Mouse (Mus musculus): Measurements from ENCODE around the gene Csmd2. TPM values are rescaled to one million over a fixed set of nuclear protein-coding genes. Genes with fewer than 3 reads are reported as not detected.
A peak's percentile ranks its signal among the peaks of the same experiment; 100 is the strongest.

Csmd2 gene
- total and polyA plus RNA-seq, 2 experiments from 2014 or later: 9.1 to 48.2 TPM

DNA sequence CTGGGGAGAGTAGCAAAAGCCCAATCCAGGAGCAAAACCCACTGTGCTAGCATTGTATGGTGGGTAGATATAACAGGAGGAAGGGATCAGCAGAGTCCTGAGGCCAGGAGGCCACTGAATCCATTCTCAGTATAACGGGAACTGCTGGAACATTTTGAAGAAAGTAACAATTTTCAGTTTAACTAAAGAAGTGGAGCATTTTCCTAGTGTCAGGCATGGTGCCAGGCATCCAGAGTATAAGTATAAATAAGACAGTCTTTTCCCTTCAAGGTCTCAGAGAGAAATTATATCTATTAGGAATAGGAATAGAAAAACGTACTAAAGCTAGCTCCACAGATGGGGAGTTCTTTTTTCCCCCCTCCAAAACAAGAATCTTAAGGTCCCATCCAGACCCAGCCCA, 437.7 kb downstream of the Csmd2 start:
- no peak for DNase-seq (ENCODE audit: low spot score)
- no peaks in the 10 kb centered on the region for H3K9me3 ChIP-seq (ENCODE audit: low read length)
- no peak overlapping the region for H3K27ac ChIP-seq (ENCODE audit: low read depth, low read length)
- peaks cover 4% of the 10 kb centered on the region; the same call in 1 of the 2 replicates for H3K4me1 ChIP-seq (ENCODE audit: insufficient read depth, low read length)
- H3K36me3 ChIP-seq (ENCODE audit: insufficient read depth, low read length): peaks cover 9% of the 10 kb centered on the region
- no peaks in the 10 kb centered on the region for H3K27me3 ChIP-seq (ENCODE audit: insufficient read depth, low read length)
- no peak for TF ChIP-seq CTCF (IDR thresholded peaks at IDR 0.05)
- 67% methylated on average over 2 of the region's 2 CpGs for WGBS
- no peak overlapping the region for H3K4me3 ChIP-seq (ENCODE audit: low read depth, low read length)
- H3K9ac ChIP-seq (replicated peaks; ENCODE audit: low read length, poor library complexity, severe bottlenecking): no peak overlapping the region
- H3K4me2 ChIP-seq (ENCODE audit: low read depth, low read length, poor library complexity, severe bottlenecking): no peak overlapping the region
- ATAC-seq (ENCODE audit: low FRiP score): no peak

DNA sequence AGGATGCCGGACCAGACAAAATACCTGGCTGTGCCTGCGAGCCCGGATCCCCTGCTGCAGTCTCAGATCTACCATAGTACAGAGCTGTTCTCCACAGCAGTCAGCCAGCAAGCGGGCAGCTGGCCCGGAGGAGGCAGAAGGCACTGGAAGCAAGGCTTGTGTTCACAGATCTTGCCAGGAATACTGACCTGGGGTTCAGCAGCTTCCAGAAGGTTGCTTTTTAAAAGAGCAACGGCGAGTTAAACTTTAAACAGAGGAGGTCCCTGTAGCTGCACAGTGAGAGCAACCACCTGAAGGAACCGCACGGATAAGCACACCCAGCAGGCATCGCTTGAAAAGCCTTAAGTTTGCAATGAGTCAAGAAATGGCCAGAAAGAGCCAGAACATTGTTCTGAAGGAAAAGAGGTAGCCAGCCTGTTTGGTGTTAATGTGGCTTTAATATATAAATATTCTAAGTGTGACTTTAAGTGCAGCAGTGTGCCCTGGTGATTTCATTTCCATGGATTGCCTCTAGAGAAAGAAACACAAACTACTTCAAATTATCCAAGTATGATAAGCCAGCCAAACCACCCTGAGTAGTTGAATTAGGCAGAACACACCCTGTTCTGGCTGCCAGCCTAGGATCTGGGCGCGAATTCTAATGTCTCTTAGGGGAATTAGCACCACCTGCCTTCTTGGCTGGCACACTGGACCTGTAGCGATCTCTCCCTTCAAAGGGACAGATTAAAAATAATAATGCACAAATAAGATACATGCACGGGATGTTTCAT, 439.8 kb downstream of the Csmd2 start:
- Histone ChIP-seq H3K4me1 (ENCODE audit: insufficient read depth, low read length) (peaks cover 4% of the 10 kb centered on the region; the same call in 1 of the 2 replicates), H3K27ac (ENCODE audit: low read depth, low read length) (no peak overlapping the region)

GRCm38 (mm10) chr4:128428303-128429107, 440.8 kb downstream of the Csmd2 start:
- Histone ChIP-seq H3K27me3 (ENCODE audit: insufficient read depth, low read length) (no peaks in the 10 kb centered on the region), H3K9me3 (ENCODE audit: low read length) (no peaks in the 10 kb centered on the region), H3K36me3 (ENCODE audit: insufficient read depth, low read length) (peaks cover 6% of the 10 kb centered on the region), H3K4me3 (ENCODE audit: low read depth, low read length) (no peak overlapping the region), H3K27ac (ENCODE audit: low read depth, low read length) (peak overlapping the region; percentile 34; the same call in 1 of the 2 replicates), H3K4me1 (ENCODE audit: insufficient read depth, low read length) (peaks cover 4% of the 10 kb centered on the region; the same call in 1 of the 2 replicates), H3K9ac (replicated peaks; ENCODE audit: low read length, poor library complexity, severe bottlenecking) (no peak overlapping the region), H3K4me2 (ENCODE audit: low read depth, low read length, poor library complexity, severe bottlenecking) (0 out of 2 replicates have a peak overlapping the region, but pooled peaks have one; percentile 4)
- no peak for TF ChIP-seq CTCF (IDR thresholded peaks at IDR 0.05)
- DNase-seq (ENCODE audit: low spot score) (peak; percentile 70), ATAC-seq (ENCODE audit: low FRiP score) (peak; percentile 82)
- WGBS: 17% methylated on average over 18 of the region's 18 CpGs

More for the DNA sequence above, 439.8 kb downstream of the Csmd2 start:
- H3K4me3 ChIP-seq (ENCODE audit: low read depth, low read length): no peak overlapping the region
- no peak for TF ChIP-seq CTCF (IDR thresholded peaks at IDR 0.05)
- no peaks in the 10 kb centered on the region for H3K27me3 ChIP-seq (ENCODE audit: insufficient read depth, low read length)
- peaks cover 6% of the 10 kb centered on the region for H3K36me3 ChIP-seq (ENCODE audit: insufficient read depth, low read length)
- DNase-seq (ENCODE audit: low spot score) (peak; percentile 49), ATAC-seq (ENCODE audit: low FRiP score) (no peak)
- H3K9ac ChIP-seq (replicated peaks; ENCODE audit: low read length, poor library complexity, severe bottlenecking): no peak overlapping the region
- H3K9me3 ChIP-seq (ENCODE audit: low read length): no peaks in the 10 kb centered on the region
- no peak overlapping the region for H3K4me2 ChIP-seq (ENCODE audit: low read depth, low read length, poor library complexity, severe bottlenecking)
- 74% methylated on average over 14 of the region's 14 CpGs for WGBS

DNA sequence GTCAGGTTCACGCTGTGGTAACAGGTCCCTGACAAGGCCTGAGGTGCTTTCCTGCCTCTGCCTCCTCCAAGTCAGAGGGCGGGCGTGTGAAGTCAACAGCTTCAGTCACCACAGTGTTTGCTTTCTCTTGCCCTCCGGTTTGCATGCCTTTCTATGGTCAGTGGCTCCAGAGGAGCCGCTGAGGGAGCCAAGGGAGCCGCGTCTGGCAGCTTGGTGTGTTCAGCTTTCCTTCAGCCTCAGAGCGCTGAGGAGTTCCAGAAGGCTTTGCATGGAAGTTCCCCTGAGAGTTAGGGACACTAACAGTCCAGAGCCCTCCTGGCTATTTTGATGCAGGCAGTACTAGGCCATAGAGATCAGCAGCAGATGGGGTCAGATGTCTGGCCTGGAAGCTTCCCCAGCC, 441.9 kb downstream of the Csmd2 start:
- H3K36me3 ChIP-seq (ENCODE audit: insufficient read depth, low read length): peaks cover 6% of the 10 kb centered on the region
- no peaks in the 10 kb centered on the region for H3K9me3 ChIP-seq (ENCODE audit: low read length)
- no peak overlapping the region for H3K4me3 ChIP-seq (ENCODE audit: low read depth, low read length)
- peaks cover 4% of the 10 kb centered on the region; the same call in 1 of the 2 replicates for H3K4me1 ChIP-seq (ENCODE audit: insufficient read depth, low read length)
- no peak overlapping the region for H3K9ac ChIP-seq (replicated peaks; ENCODE audit: low read length, poor library complexity, severe bottlenecking)
- H3K27me3 ChIP-seq (ENCODE audit: insufficient read depth, low read length): no peaks in the 10 kb centered on the region
- no peak overlapping the region for H3K27ac ChIP-seq (ENCODE audit: low read depth, low read length)
- WGBS: 66% methylated on average over 8 of the region's 8 CpGs
- no peak overlapping the region for H3K4me2 ChIP-seq (ENCODE audit: low read depth, low read length, poor library complexity, severe bottlenecking)
- no peak for TF ChIP-seq CTCF (IDR thresholded peaks at IDR 0.05)
- no peak for DNase-seq (ENCODE audit: low spot score)
- no peak for ATAC-seq (ENCODE audit: low FRiP score)

DNA sequence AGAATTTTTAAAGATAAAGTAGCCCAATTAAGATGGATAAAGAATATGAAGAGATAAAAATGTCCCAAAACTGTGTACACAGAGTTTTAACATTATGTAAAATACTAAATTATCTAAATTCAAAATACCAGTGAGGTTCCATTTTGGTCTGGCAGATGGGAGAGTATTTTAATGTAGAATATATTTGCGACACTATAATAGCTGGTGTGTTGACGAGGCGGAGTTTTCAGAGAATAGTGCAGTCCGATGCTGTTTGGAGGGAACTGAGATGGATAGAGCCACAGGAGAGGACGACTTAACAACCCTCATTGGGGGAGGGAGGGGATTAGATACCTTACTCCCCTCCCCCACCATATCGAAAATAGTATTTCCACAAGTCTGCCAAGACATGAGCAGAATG, 452.9 kb downstream of the Csmd2 start:
- Histone ChIP-seq H3K4me2 (ENCODE audit: low read depth, low read length, poor library complexity, severe bottlenecking) (no peak overlapping the region), H3K36me3 (ENCODE audit: insufficient read depth, low read length) (peaks cover 10% of the 10 kb centered on the region; the same call in 1 of the 2 replicates), H3K9ac (replicated peaks; ENCODE audit: low read length, poor library complexity, severe bottlenecking) (no peak overlapping the region), H3K4me3 (ENCODE audit: low read depth, low read length) (no peak overlapping the region), H3K27ac (ENCODE audit: low read depth, low read length) (no peak overlapping the region), H3K4me1 (ENCODE audit: insufficient read depth, low read length) (peaks cover 9% of the 10 kb centered on the region; the same call in 1 of the 2 replicates), H3K27me3 (ENCODE audit: insufficient read depth, low read length) (no peaks in the 10 kb centered on the region), H3K9me3 (ENCODE audit: low read length) (no peaks in the 10 kb centered on the region)
- 79% methylated on average over 6 of the region's 6 CpGs for WGBS
- ATAC-seq (ENCODE audit: low FRiP score) (no peak), DNase-seq (ENCODE audit: low spot score) (no peak)
- TF ChIP-seq CTCF (IDR thresholded peaks at IDR 0.05): no peak

All from midbrain, postnatal 0 days (tissue).